Mouse (Mus musculus): ENCODE data around the gene Acox3.
A peak's percentile ranks its signal among the peaks of the same experiment; 100 is the strongest.

Gene Acox3

DNA sequence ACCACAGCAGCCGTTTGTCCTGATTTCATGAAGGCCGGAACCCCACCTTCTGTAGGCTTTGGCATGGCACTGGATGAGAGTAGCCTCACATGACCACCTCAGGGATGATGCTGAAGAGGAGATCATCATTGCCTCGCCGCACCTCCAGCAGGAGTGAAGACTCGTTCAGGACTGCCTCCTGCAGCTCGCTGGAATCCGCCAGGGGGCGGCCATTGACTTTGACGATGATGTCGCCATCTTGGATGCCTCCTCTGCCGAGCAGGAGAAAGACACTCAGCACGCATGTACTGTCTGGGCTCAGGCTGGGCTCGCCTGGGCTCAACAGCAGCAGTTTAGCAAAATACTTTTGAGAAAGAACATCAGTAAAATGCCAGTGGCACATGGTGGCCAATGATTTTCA lies 70.0 kb downstream of the Acox3 start:
- DNase-seq (ENCODE audit: low spot score) = no peak

DNA sequence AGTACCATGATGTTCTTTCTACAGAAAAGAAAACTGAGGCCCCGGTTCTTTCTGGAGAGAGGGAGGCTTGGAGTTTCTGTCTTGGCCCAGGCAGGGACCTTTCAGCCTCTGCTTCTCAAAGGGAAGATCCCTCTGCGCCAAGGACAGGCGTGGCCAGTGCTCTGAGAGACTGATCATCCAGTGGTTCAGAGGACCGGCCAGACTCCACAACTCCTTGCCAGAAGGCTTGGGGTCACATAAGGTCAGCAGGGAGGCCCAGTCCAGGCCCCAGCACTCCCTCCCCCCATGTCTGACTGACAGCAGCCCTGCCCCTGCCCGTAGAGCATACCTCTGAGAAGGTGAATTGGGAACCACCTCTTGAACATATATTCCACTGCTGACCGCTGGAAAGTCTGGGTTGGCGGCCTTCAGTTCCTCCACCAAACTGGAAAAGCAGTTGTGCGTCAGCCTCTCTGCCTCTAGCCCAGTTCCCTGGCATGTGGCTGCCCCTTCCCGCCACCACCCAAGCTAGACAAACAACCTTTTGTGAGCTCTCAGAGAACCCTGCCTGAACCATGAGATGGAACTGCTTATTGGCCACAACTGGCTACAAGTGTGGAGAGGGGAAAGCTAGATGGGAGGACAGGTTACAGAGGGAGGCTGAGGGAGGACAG lies 71.0 kb downstream of the Acox3 start:
- peak; percentile 66 for DNase-seq (ENCODE audit: low spot score)

DNA sequence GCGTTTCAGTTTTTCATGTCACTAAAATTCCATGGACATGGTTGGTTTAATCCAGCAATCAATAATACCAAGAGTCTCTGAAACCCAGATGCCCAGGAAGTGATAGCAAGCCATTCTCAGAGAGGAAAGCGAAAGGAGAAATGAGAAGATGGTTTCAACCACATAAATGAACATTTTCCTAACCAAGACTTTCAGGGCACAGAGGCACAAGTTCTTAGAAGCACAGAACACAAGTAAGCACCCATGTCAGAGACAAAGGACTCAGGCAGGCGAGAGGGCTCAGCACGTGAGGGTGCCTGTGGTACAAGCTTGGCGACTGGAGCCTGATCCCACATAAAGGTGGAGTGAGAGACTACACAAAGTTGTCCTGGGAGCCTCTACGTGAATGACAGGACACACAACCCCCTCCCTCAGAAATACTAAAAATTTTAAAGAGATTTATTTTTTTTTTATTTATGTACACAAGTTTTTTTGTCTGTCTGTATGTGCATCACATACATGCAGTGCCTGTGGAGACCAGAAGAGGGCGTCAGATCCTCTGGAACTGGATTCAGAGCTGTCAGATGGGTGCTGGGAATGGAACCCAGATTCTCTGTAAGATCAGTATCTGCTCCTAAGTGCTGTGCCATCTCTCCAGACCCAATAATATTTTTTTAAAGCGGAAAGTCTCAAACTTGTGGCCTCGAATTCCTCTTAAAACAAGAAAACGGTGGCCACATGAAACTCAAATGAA lies 73.1 kb downstream of the Acox3 start:
- DNase-seq (ENCODE audit: low spot score) = no peak

DNA sequence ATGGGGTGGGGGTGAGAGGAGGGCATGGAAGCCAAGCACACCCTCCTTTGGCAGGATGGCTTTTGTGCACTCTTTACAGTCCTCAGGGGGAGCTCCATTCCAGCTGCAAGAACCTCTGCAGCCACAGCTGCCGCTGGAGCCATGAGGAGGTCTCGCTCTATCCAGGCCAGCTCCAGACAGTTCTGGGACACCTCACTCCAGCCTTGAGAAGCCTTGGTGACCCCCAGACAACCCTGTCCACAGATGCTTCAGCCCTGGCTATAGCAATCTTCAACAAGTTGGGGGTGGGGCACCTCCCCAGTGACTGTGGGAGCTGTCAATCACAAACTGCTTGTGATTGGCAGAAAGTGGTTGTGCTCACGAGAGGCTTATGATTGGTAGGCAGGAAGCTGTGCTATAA lies 76.7 kb downstream of the Acox3 start:
- no peak for DNase-seq (ENCODE audit: low spot score)

DNA sequence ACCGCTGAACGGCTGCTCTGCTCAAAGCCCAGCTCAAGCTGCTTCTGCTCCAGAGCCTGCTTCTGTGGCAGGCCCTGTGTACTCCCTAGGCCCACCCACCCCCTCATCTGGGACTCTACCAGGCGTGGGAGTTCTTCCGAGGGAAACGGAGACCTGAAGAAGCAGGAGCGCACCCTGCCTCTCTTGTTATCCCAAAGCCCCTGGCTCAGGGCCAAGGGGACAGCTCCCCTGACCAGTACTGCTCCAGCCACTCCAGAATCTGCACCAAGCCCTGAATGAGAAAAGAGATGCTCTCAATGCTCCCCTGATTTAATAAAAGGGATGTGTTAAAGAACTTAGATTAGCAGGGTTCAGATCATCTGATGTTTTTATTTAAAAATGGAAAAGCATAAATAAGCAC lies 78.4 kb downstream of the Acox3 start:
- no peak for DNase-seq (ENCODE audit: low spot score)

DNA sequence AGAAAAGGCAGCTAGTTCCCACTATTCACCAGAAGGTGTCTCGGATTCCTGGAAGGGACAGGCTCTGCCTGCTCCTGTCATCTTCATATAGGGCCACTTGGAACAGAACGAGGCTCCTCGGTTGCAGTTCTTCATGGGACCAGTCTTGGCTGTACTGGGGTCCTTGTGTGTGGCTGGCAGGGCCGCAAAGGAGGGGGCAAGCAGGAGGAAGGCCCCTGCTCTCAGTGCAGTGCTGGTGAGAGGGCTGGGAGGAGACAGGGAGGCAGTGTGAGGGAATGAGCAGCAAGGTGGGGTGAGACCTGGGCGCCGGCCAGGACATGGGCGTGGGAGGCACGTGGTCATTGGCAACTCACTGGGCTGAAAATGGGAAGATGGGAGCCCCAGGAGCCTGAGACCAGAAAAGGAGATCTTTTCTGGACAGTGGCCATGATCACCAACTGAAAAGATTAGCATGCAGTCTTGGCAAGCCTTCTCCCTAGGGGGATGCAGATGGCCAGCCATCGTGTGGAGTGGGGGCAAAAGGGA lies 79.2 kb downstream of the Acox3 start:
- no peak for DNase-seq (ENCODE audit: low spot score)

Data from urinary bladder, postnatal 14 days (tissue).